22 mouse cellular contexts compared by ENCODE assay signal in the genomic region with DNA sequence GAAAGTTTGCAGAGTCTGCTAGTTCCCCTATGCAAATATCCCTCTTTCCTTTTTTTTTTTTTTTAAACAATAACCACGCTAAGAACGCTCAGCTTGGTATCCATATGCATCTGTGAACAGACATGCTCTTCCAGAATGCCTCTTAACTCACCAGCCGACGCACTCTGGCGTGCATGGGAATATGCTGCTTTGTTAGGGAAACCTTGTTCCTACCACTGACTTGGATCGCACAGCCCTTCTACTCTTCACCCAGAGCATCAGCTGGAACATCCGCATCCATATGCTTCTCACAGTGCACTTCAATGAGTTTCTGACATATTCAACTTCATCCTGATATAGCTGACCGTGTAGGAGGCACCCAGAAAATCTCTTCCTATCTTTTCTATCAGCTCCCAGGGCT.
DNase-seq lines count a peak whose midpoint lies in the region; TF ChIP-seq lines count a peak whose summit lies in the region.
"Had no signal": no experiment of that assay in that cellular context is flagged by ENCODE, and none has a peak within 500 bp of the region (broad histone marks: within the 10 kb centered on the region; RNA-seq: fewer than 3 reads in every experiment).

No protein-coding gene starts in this region.

- intact Hi-C loops in left cerebral cortex, postnatal 36 days (cut with DNase I) = loop anchor here (10.0 kb wide), 1 partner anchor 366 kb away; no protein-coding TSS in a partner anchor

- WGBS in hindbrain, embryonic 10.5 days = 90% methylated on average over 8 of the region's 8 CpGs

- H3K9me3 ChIP-seq in CH12.LX (replicated peaks; ENCODE audit: low read length) = no peaks in the 10 kb centered on the region
- no peaks in the 10 kb centered on the region for H3K9me3 ChIP-seq in hindbrain, embryonic 10.5 days
- H3K9me3 ChIP-seq: embryonic facial prominence, embryonic 12.5 days; heart, embryonic 15.5 days; hindbrain, embryonic 15.5 days; intestine, embryonic 15.5 days; limb, embryonic 15.5 days; lung, embryonic 15.5 days had no signal

- H3K79me2 ChIP-seq in CH12.LX (replicated peaks; ENCODE audit: control insufficient read depth, extremely low read depth, insufficient read depth, poor library complexity, severe bottlenecking) = no peaks in the 10 kb centered on the region

- H3K4me1 ChIP-seq in CH12.LX (ENCODE audit: control insufficient read depth in 1 of 2, insufficient read depth in 2 of 2) = peaks cover 2 to 8% of the 10 kb centered on the region in 2 experiments; a peak in 3 of 4 replicates
- H3K4me1 ChIP-seq in hindbrain, embryonic 10.5 days (replicated peaks) = no peaks in the 10 kb centered on the region
- H3K4me1 ChIP-seq: embryonic facial prominence, embryonic 12.5 days; heart, embryonic 15.5 days; hindbrain, embryonic 15.5 days; intestine, embryonic 15.5 days; limb, embryonic 15.5 days; lung, embryonic 15.5 days had no signal

- peak overlapping the region; percentile 24; the same call in 1 of the 2 replicates for H3K4me2 ChIP-seq in CH12.LX (ENCODE audit: insufficient read depth, low read depth, poor library complexity, severe bottlenecking)
- H3K4me2 ChIP-seq: embryonic facial prominence, embryonic 12.5 days; heart, embryonic 15.5 days; hindbrain, embryonic 15.5 days; intestine, embryonic 15.5 days; limb, embryonic 15.5 days; lung, embryonic 15.5 days had no signal

- H3K27ac ChIP-seq in layer of hippocampus, adult 2 months = peak overlapping the region; percentile 79
- no peak overlapping the region for H3K27ac ChIP-seq in CH12.LX (ENCODE audit: insufficient read depth, low read depth)
- no peak overlapping the region for H3K27ac ChIP-seq in hindbrain, embryonic 10.5 days
- H3K27ac ChIP-seq: embryonic facial prominence, embryonic 12.5 days; heart, embryonic 15.5 days; hindbrain, embryonic 15.5 days; intestine, embryonic 15.5 days; limb, embryonic 15.5 days; liver, embryonic 14.5 days; lung, embryonic 15.5 days had no signal

- no peak for TF ChIP-seq CTCF in layer of hippocampus, adult 2 months (conservative IDR thresholded peaks at IDR 0.05)
- TF ChIP-seq CTCF in CH12.LX (conservative IDR thresholded peaks at IDR 0.05 in 1 of 2, IDR thresholded peaks at IDR 0.05 in 1 of 2; ENCODE audit: low read depth in 2 of 2, low read length in 2 of 2) = no peak

- TF ChIP-seq POLR2A in CH12.LX (IDR thresholded peaks at IDR 0.05; ENCODE audit: low read depth, low read length) = no peak

- no peak overlapping the region for H3K9ac ChIP-seq in CH12.LX (ENCODE audit: insufficient read depth, low read depth)
- H3K9ac ChIP-seq: embryonic facial prominence, embryonic 12.5 days; heart, embryonic 15.5 days; hindbrain, embryonic 15.5 days; intestine, embryonic 15.5 days; limb, embryonic 15.5 days; liver, embryonic 14.5 days; lung, embryonic 15.5 days had no signal

- H3K27me3 ChIP-seq in CH12.LX (replicated peaks) = no peaks in the 10 kb centered on the region
- H3K27me3 ChIP-seq in hindbrain, embryonic 10.5 days (ENCODE audit: insufficient read depth, poor library complexity, severe bottlenecking) = no peaks in the 10 kb centered on the region
- H3K27me3 ChIP-seq: embryonic facial prominence, embryonic 12.5 days; heart, embryonic 15.5 days; hindbrain, embryonic 15.5 days; intestine, embryonic 15.5 days; limb, embryonic 15.5 days; lung, embryonic 15.5 days had no signal

- no peak for TF ChIP-seq RAD21 in CH12.LX (IDR thresholded peaks at IDR 0.05; ENCODE audit: low read depth, low read length)

- TF ChIP-seq EP300 in CH12.LX (IDR thresholded peaks at IDR 0.05; ENCODE audit: low read length) = no peak

- in situ Hi-C loops in CH12.LX (cut with MboI; ENCODE audit: low pct_ligation_motif_present, low pct_unique_long_range_greater_than_20kb, low sequenced_read_pairs) = no loop called here

- DNase-seq in layer of hippocampus, adult 2 months (ENCODE audit: low spot score in 2 of 2) = peak; percentile 33 to 55
- no peak for DNase-seq in layer of hippocampus, adult 9-10 months (ENCODE audit: low spot score)
- DNase-seq in CH12.LX (ENCODE audit: extremely low read depth) = no peak
- peak; percentile 32 to 66 for DNase-seq in left cerebral cortex, adult 18-20 months (ENCODE audit: low spot score in 2 of 2)
- peak; percentile 54 to 58 for DNase-seq in left cerebral cortex, postnatal 36 days (ENCODE audit: low spot score in 2 of 2)
- DNase-seq in heart, adult 9 months (ENCODE audit: low spot score in 2 of 2) = no peak
- DNase-seq in hindbrain, embryonic 10.5 days (ENCODE audit: low spot score) = no peak
- DNase-seq: adrenal gland, adult 8-10 months; cerebellum, adult 18-20 months; cerebellum, postnatal 14 days; heart, postnatal 36 days; kidney, adult 8-10 months; kidney, postnatal 10 days; lung, postnatal 4 days; thymus, postnatal 25 days had no signal

- no peak overlapping the region for H3K4me3 ChIP-seq in layer of hippocampus, adult 2 months
- H3K4me3 ChIP-seq in CH12.LX (replicated peaks in 1 of 3; ENCODE audit: low read depth in 2 of 3, low read length in 2 of 3, poor library complexity in 1 of 3) = no peak overlapping the region
- no peak overlapping the region for H3K4me3 ChIP-seq in hindbrain, embryonic 10.5 days
- H3K4me3 ChIP-seq: embryonic facial prominence, embryonic 12.5 days; heart, embryonic 15.5 days; hindbrain, embryonic 15.5 days; intestine, embryonic 15.5 days; limb, embryonic 15.5 days; lung, embryonic 15.5 days had no signal

- no peaks in the 10 kb centered on the region for H3K36me3 ChIP-seq in CH12.LX (replicated peaks in 1 of 2; ENCODE audit: control insufficient read depth in 1 of 2, insufficient read depth in 1 of 2, low read length in 1 of 2)
- H3K36me3 ChIP-seq in hindbrain, embryonic 10.5 days = peaks cover 8% of the 10 kb centered on the region
- H3K36me3 ChIP-seq: embryonic facial prominence, embryonic 12.5 days; intestine, embryonic 15.5 days; limb, embryonic 15.5 days; lung, embryonic 15.5 days had no signal

- dilution Hi-C loops in CH12.LX (cut with MboI; ENCODE audit: extremely low pct_ligation_motif_present, extremely low pct_unique_long_range_greater_than_20kb, low sequenced_read_pairs) = no loop called here

TF ChIP-seq in CH12.LX, 34 proteins besides CTCF, POLR2A, EP300 and RAD21:
- TF ChIP-seq SMC3 (IDR thresholded peaks at IDR 0.05; ENCODE audit: low read depth, low read length) = no peak
- peak; percentile 78 for TF ChIP-seq ZNF384 (IDR thresholded peaks at IDR 0.05; ENCODE audit: low read depth, low read length)
- no peak for TF ChIP-seq MAFK (IDR thresholded peaks at IDR 0.05; ENCODE audit: insufficient replicate concordance, low read length)
- TF ChIP-seq TBP (conservative IDR thresholded peaks at IDR 0.05; ENCODE audit: low read depth, low read length) = no peak
- TF ChIP-seq MYC (IDR thresholded peaks at IDR 0.05; ENCODE audit: low read depth, low read length) = no peak
- no peak for TF ChIP-seq NELFE (IDR thresholded peaks at IDR 0.05; ENCODE audit: low read depth, low read length)
TF ChIP-seq in CH12.LX: peak in this region for 1.

Comparison
In these comparisons a context has a peak if more than half of its experiments do, and no peak if none do; other contexts are left out.
1. DNase-seq: peak in layer of hippocampus, adult 2 months (2 of 2), left cerebral cortex, adult 18-20 months (2 of 2) and left cerebral cortex, postnatal 36 days (2 of 2); none in layer of hippocampus, adult 9-10 months (single experiment), CH12.LX (single experiment), heart, adult 9 months (0 of 2) and hindbrain, embryonic 10.5 days (single experiment).